Comparison of ENCODE assay signal across 12 mouse cellular contexts in the genomic region with DNA sequence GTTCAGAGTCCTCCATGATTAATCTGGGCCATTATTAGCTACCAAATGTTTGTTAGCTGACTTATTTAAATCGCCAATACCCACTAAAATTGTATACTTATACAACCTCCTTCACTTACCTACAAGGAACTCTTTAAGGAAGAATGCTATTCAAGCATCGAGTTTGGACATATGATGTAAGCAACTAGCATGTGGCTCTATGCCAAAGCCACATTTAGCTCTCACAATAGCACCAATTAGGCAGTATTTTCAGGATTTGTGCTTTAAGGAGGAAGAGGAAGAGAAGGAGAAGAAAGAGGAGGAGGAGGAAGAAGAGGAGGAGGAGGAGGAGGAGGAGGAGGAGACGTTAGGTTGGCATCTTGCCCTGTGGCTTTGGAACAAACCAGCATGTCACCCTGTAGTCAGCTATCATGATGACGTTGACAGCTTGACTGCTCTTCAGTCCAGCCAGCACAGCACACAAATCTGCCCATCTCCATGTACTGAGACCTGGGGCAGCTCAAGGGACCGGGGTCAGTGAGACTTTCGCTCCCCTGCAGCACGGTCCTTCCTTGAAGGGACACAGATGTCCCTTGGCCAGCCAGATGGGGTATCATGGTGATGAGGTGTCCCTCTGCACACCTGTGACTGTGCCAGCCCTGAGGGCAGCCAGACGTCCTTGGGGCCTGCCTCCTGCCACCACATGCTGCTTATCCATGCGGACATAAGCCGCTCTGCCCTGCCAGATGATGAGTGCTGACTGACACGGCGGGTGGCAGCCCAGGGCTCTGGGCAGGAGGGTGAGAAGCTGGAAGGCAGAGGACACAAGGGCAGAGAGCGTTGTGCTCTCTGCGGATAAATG.
DNase-seq lines count a peak whose midpoint lies in the region; ATAC-seq and TF ChIP-seq lines count a peak whose summit lies in the region.
"Had no signal": no experiment of that assay in that cellular context is flagged by ENCODE, and none has a peak within 500 bp of the region (broad histone marks: within the 10 kb centered on the region; RNA-seq: fewer than 3 reads in every experiment).

No protein-coding gene starts in this region.

- H3K9me3 ChIP-seq in heart, embryonic 10.5 days: no peaks in the 10 kb centered on the region
- no peaks in the 10 kb centered on the region for H3K9me3 ChIP-seq in neural tube, embryonic 12.5 days
- H3K9me3 ChIP-seq in neural tube, embryonic 15.5 days (replicated peaks): no peaks in the 10 kb centered on the region
- no peaks in the 10 kb centered on the region for H3K9me3 ChIP-seq in forebrain, postnatal 0 days (ENCODE audit: low read length)
- H3K9me3 ChIP-seq in lung, postnatal 0 days (ENCODE audit: low read length): no peaks in the 10 kb centered on the region
- H3K9me3 ChIP-seq: embryonic facial prominence, embryonic 12.5 days had no signal

- peak; percentile 48; the same call in 1 of the 2 replicates for ATAC-seq in neural tube, embryonic 12.5 days (ENCODE audit: low FRiP score, low read depth)
- no peak for ATAC-seq in neural tube, embryonic 15.5 days (ENCODE audit: low FRiP score)
- ATAC-seq in forebrain, postnatal 0 days: peak; percentile 21; the same call in 1 of the 2 replicates
- no peak for ATAC-seq in lung, postnatal 0 days
- ATAC-seq: activated CD4-positive, CD25-positive, alpha-beta regulatory T cell, adult 4 months had no signal

- no peak overlapping the region for H3K9ac ChIP-seq in neural tube, embryonic 12.5 days
- no peak overlapping the region for H3K9ac ChIP-seq in neural tube, embryonic 15.5 days (replicated peaks)
- no peak overlapping the region for H3K9ac ChIP-seq in forebrain, postnatal 0 days
- H3K9ac ChIP-seq in lung, postnatal 0 days (replicated peaks; ENCODE audit: low read depth): no peak overlapping the region
- H3K9ac ChIP-seq: embryonic facial prominence, embryonic 12.5 days had no signal

- H3K4me1 ChIP-seq in heart, embryonic 10.5 days: no peaks in the 10 kb centered on the region
- H3K4me1 ChIP-seq in neural tube, embryonic 12.5 days: no peaks in the 10 kb centered on the region
- no peaks in the 10 kb centered on the region for H3K4me1 ChIP-seq in neural tube, embryonic 15.5 days
- no peaks in the 10 kb centered on the region for H3K4me1 ChIP-seq in forebrain, postnatal 0 days (ENCODE audit: insufficient read depth)
- H3K4me1 ChIP-seq in lung, postnatal 0 days (ENCODE audit: insufficient read depth, low read depth, low read length): no peaks in the 10 kb centered on the region
- H3K4me1 ChIP-seq: embryonic facial prominence, embryonic 12.5 days had no signal

- H3K36me3 ChIP-seq in heart, embryonic 10.5 days: peaks cover 11% of the 10 kb centered on the region; the same call in 1 of the 2 replicates
- H3K36me3 ChIP-seq in neural tube, embryonic 12.5 days: no peaks in the 10 kb centered on the region
- no peaks in the 10 kb centered on the region for H3K36me3 ChIP-seq in neural tube, embryonic 15.5 days
- no peaks in the 10 kb centered on the region for H3K36me3 ChIP-seq in forebrain, postnatal 0 days (ENCODE audit: insufficient read depth)
- no peaks in the 10 kb centered on the region for H3K36me3 ChIP-seq in lung, postnatal 0 days (ENCODE audit: insufficient read depth, low read length)
- H3K36me3 ChIP-seq: embryonic facial prominence, embryonic 12.5 days had no signal

- no peak overlapping the region for H3K4me2 ChIP-seq in neural tube, embryonic 12.5 days (replicated peaks)
- H3K4me2 ChIP-seq in neural tube, embryonic 15.5 days: no peak overlapping the region
- no peak overlapping the region for H3K4me2 ChIP-seq in forebrain, postnatal 0 days (ENCODE audit: low read depth)
- H3K4me2 ChIP-seq in lung, postnatal 0 days (replicated peaks; ENCODE audit: low read depth, low read length): no peak overlapping the region
- H3K4me2 ChIP-seq: embryonic facial prominence, embryonic 12.5 days; liver, embryonic 11.5 days had no signal

- TF ChIP-seq CTCF in forebrain, postnatal 0 days (IDR thresholded peaks at IDR 0.05; ENCODE audit: low read depth): no peak
- no peak for TF ChIP-seq CTCF in lung, postnatal 0 days (IDR thresholded peaks at IDR 0.05)

- H3K27ac ChIP-seq in heart, embryonic 10.5 days: no peak overlapping the region
- no peak overlapping the region for H3K27ac ChIP-seq in neural tube, embryonic 12.5 days
- no peak overlapping the region for H3K27ac ChIP-seq in neural tube, embryonic 15.5 days (replicated peaks)
- H3K27ac ChIP-seq in forebrain, postnatal 0 days (ENCODE audit: low read depth, low read length): no peak overlapping the region
- no peak overlapping the region for H3K27ac ChIP-seq in lung, postnatal 0 days (ENCODE audit: low read length)
- H3K27ac ChIP-seq: embryonic facial prominence, embryonic 12.5 days had no signal

- no peaks in the 10 kb centered on the region for H3K27me3 ChIP-seq in heart, embryonic 10.5 days (ENCODE audit: insufficient read depth, poor library complexity, severe bottlenecking)
- no peaks in the 10 kb centered on the region for H3K27me3 ChIP-seq in neural tube, embryonic 12.5 days (replicated peaks)
- no peaks in the 10 kb centered on the region for H3K27me3 ChIP-seq in neural tube, embryonic 15.5 days (replicated peaks)
- H3K27me3 ChIP-seq in forebrain, postnatal 0 days (ENCODE audit: insufficient read depth, low read length): no peaks in the 10 kb centered on the region
- no peaks in the 10 kb centered on the region for H3K27me3 ChIP-seq in lung, postnatal 0 days (replicated peaks; ENCODE audit: insufficient read depth, low read length)
- H3K27me3 ChIP-seq: embryonic facial prominence, embryonic 12.5 days had no signal

- WGBS in heart, embryonic 10.5 days: 70% methylated on average over 14 of the region's 14 CpGs
- 72% methylated on average over 14 of the region's 14 CpGs for WGBS in neural tube, embryonic 12.5 days
- 58% methylated on average over 14 of the region's 14 CpGs for WGBS in neural tube, embryonic 15.5 days
- 41% methylated on average over 14 of the region's 14 CpGs for WGBS in forebrain, postnatal 0 days
- 67% methylated on average over 14 of the region's 14 CpGs for WGBS in lung, postnatal 0 days

- no peak overlapping the region for H3K4me3 ChIP-seq in heart, embryonic 10.5 days
- no peak overlapping the region for H3K4me3 ChIP-seq in neural tube, embryonic 12.5 days
- H3K4me3 ChIP-seq in neural tube, embryonic 15.5 days (replicated peaks): no peak overlapping the region
- no peak overlapping the region for H3K4me3 ChIP-seq in forebrain, postnatal 0 days (ENCODE audit: low read depth, low read length)
- H3K4me3 ChIP-seq in lung, postnatal 0 days (ENCODE audit: low read depth, low read length): no peak overlapping the region
- H3K4me3 ChIP-seq: embryonic facial prominence, embryonic 12.5 days had no signal

- TF ChIP-seq EP300 in lung, postnatal 0 days (IDR thresholded peaks at IDR 0.05): no peak

- DNase-seq in heart, adult 11 months: peak; percentile 93
- DNase-seq in heart, embryonic 10.5 days (ENCODE audit: low spot score): no peak
- DNase-seq in forebrain, postnatal 0 days: no peak
- no peak for DNase-seq in gastrocnemius, adult 18-20 months (ENCODE audit: low spot score)
- DNase-seq in spleen, adult 18-20 months: no peak
- no peak for DNase-seq in lung, postnatal 0 days (ENCODE audit: low spot score)
- DNase-seq: thymus, adult 2 months had no signal

Comparison
In these comparisons a context has a peak if more than half of its experiments do, and no peak if none do; other contexts are left out.
1. ATAC-seq: peak in neural tube, embryonic 12.5 days (single experiment) and forebrain, postnatal 0 days (single experiment); none in neural tube, embryonic 15.5 days (single experiment) and lung, postnatal 0 days (single experiment).